In the genomic region with DNA sequence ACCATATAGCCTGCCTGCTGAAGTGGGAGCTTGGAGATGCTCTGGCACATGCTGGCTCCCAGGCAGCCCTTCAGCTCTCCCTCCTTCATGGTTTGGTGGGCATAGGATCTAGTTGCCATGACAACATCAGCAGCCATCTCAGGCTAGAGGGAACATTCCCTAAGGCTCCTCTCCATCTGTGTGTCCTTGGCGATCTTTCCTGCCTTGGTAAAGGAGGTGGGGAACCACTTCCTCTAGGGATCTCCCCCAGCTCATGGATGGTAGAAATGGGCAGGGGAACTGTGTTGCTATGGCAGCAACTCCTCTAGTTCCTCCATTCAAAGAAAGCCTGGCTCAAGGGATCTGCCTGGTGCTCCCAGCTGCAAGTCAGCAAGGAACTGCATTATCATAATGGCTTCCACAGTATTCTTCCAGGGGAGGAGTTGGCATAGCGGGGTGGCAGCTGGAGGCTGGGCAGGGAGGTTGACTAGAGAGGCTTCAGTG, we compare ENCODE assay signal across 13 mouse cellular contexts.
DNase-seq lines count a peak whose midpoint lies in the region; ATAC-seq lines count a peak whose summit lies in the region.
"Had no signal": no experiment of that assay in that cellular context is flagged by ENCODE, and none has a peak within 500 bp of the region (broad histone marks: within the 10 kb centered on the region; RNA-seq: fewer than 3 reads in every experiment).

No protein-coding gene starts in this region.

- H3K36me3 ChIP-seq in forebrain, embryonic 12.5 days (replicated peaks), result no peaks in the 10 kb centered on the region
- no peaks in the 10 kb centered on the region for H3K36me3 ChIP-seq in neural tube, embryonic 14.5 days (ENCODE audit: control insufficient read depth, insufficient read depth, low read length)
- H3K36me3 ChIP-seq: limb, embryonic 12.5 days had no signal

- no peak overlapping the region for H3K9ac ChIP-seq in forebrain, embryonic 12.5 days
- H3K9ac ChIP-seq in neural tube, embryonic 14.5 days (replicated peaks; ENCODE audit: low read depth, low read length), result no peak overlapping the region
- H3K9ac ChIP-seq: limb, embryonic 12.5 days had no signal

- H3K27me3 ChIP-seq in forebrain, embryonic 12.5 days, result no peaks in the 10 kb centered on the region
- H3K27me3 ChIP-seq in neural tube, embryonic 14.5 days (ENCODE audit: control insufficient read depth, insufficient read depth, low read length), result no peaks in the 10 kb centered on the region
- H3K27me3 ChIP-seq: limb, embryonic 12.5 days had no signal

- no peak overlapping the region for H3K4me2 ChIP-seq in forebrain, embryonic 12.5 days
- H3K4me2 ChIP-seq in neural tube, embryonic 14.5 days (ENCODE audit: low read depth, low read length), result no peak overlapping the region
- H3K4me2 ChIP-seq: limb, embryonic 12.5 days had no signal

- WGBS in forebrain, embryonic 12.5 days, result 50% methylated on average over 2 of the region's 2 CpGs
- 17% methylated on average over 2 of the region's 2 CpGs for WGBS in neural tube, embryonic 14.5 days

- peak; percentile 87 for ATAC-seq in forebrain, embryonic 12.5 days (ENCODE audit: low FRiP score)
- peak; percentile 91 for ATAC-seq in neural tube, embryonic 14.5 days (ENCODE audit: low read depth)

- peaks cover 8% of the 10 kb centered on the region; the same call in 1 of the 2 replicates for H3K4me1 ChIP-seq in forebrain, embryonic 12.5 days
- H3K4me1 ChIP-seq in neural tube, embryonic 14.5 days (ENCODE audit: control insufficient read depth, insufficient read depth, low read length), result no peaks in the 10 kb centered on the region
- H3K4me1 ChIP-seq: limb, embryonic 12.5 days had no signal

- DNase-seq in brain, embryonic 18.5 days (ENCODE audit: low read depth, low spot score), result peak; percentile 61
- peak; percentile 30 to 38 for DNase-seq in layer of hippocampus, adult 8-10 months (ENCODE audit: low spot score in 2 of 2)
- DNase-seq in kidney, postnatal 36 days, result no peak
- DNase-seq in gastrocnemius, postnatal 25 days, result no peak
- no peak for DNase-seq in adrenal gland, adult 2 months
- DNase-seq in ovary, postnatal 14 days (ENCODE audit: low spot score), result no peak
- DNase-seq: adrenal gland, postnatal 14 days; gastrocnemius, postnatal 14 days; spleen, adult 18-20 months had no signal

- 0 out of 2 replicates have a peak overlapping the region, but pooled peaks have one; percentile 25 for H3K27ac ChIP-seq in forebrain, embryonic 12.5 days
- no peak overlapping the region; the same call in 1 of the 2 replicates for H3K27ac ChIP-seq in neural tube, embryonic 14.5 days (ENCODE audit: low read depth, low read length)
- H3K27ac ChIP-seq: limb, embryonic 12.5 days; macrophage had no signal

- H3K9me3 ChIP-seq in forebrain, embryonic 12.5 days, result no peaks in the 10 kb centered on the region
- H3K9me3 ChIP-seq in neural tube, embryonic 14.5 days (ENCODE audit: control insufficient read depth, low read length), result no peaks in the 10 kb centered on the region
- H3K9me3 ChIP-seq: limb, embryonic 12.5 days had no signal

- H3K4me3 ChIP-seq in forebrain, embryonic 12.5 days (replicated peaks), result no peak overlapping the region
- H3K4me3 ChIP-seq in neural tube, embryonic 14.5 days (ENCODE audit: low read depth, low read length), result no peak overlapping the region
- H3K4me3 ChIP-seq: limb, embryonic 12.5 days had no signal

Comparison
In these comparisons a context has a peak if more than half of its experiments do, and no peak if none do; other contexts are left out.
1. DNase-seq: peak in brain, embryonic 18.5 days (single experiment) and layer of hippocampus, adult 8-10 months (2 of 2); none in kidney, postnatal 36 days (0 of 2), gastrocnemius, postnatal 25 days (single experiment), adrenal gland, adult 2 months (single experiment) and ovary, postnatal 14 days (single experiment).